Mouse (Mus musculus) megakaryocyte, embryonic 14.5 days (primary cell): Measurements from ENCODE around the gene Gbgt1.

ENCODE experiments used
- FLI1 ChIP-seq: IDR thresholded peaks from 2 replicates; pipeline ENCODE4 v1.6.1; 2012; ENCODE audit warnings: low read length, inconsistent platforms, mixed read lengths
- GATA1 ChIP-seq: IDR thresholded peaks from 3 replicates; pipeline ENCODE4 v1.6.1; 2012; ENCODE audit warnings: mixed read lengths, low read length, inconsistent platforms, borderline replicate concordance

DNA sequence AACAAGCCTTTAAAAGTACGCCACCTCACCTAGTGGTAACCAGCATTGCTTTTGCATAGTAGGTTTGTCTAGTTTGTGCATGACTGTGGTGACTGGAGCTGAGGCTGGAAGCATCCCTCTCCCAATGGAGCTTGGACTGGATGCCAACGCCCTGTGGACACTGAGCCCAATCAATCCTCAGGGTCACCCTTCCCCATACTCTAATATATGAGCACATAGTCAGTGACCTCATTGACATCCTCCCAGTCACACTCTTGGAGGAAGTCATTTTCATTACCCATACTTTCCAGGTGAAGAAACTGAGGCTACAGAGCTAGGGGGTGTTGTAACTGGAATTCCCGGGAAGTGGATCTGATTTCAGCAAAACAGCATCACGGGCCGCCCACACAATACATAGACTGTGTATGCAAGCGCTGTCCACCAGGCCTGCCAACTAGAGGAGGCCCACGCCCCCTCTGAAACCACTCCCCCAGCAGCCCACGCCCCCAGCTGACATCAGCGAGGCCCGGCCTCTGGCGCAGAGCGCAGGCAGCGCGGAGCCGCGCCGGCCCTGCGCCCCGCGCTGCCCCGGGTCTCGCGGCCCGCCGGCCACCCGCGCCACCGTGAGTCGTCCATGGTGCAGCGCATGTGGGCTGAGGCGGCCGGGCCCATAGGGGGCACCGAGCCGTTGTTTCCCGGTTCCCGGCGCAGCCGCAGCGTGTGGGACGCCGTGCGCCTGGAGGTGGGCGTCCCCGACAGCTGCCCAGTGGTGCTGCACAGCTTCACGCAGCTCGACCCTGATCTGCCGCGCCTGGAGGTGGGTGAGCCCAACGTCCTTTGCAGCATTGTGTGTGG, 36.5 kb downstream of the Gbgt1 start:
- TF ChIP-seq GATA1 (no peak), FLI1 (no peak)
